Mouse (Mus musculus) embryonic stem cell, embryonic (primary cell): ENCODE data around the gene Nek2.

Experiments
- CTCF ChIA-PET, 4 experiments: fragments of 300-600 bp in 2 of 4; fragments of 350-600 bp in 2 of 4; sonication (Branson Sonifier 250); formaldehyde crosslinking; loops; one replicate each; lab custom pipeline; 2022; ENCODE audit warnings: inconsistent platforms in 2 of 4; lab: Charles Lee
- POLR2A ChIA-PET, 4 experiments: fragments of 300-600 bp in 2 of 4; fragments of 350-600 bp in 2 of 4; sonication (Branson Sonifier 250); formaldehyde crosslinking; loops; one replicate each; lab custom pipeline; 2022; ENCODE audit warnings: antibody characterized with exemption in 4 of 4, inconsistent platforms in 1 of 4; lab: Charles Lee

The Nek2 gene

GRCm38 (mm10) chr1:191836318-191836985 lies 15.2 kb downstream of the Nek2 start:
- CTCF ChIA-PET = interaction anchor here in 1 of 4 experiments (2.3 kb wide), 1 partner anchor 128 kb away, joined by 48 read pairs; no protein-coding TSS in a partner anchor
- POLR2A ChIA-PET = interaction anchor here in 3 of 4 experiments (0.6 to 3.5 kb wide), 9 partner anchors 11 to 539 kb away, joined by 3 to 29 read pairs (median 9); partner anchors contain the start of genes Nek2 (in 1 of the 3) and Slc30a1 (in 1 of the 3)

GRCm38 (mm10) chr1:191837691-191838090 lies 16.4 kb downstream of the Nek2 start:
- ChIA-PET CTCF (no interaction called here), POLR2A (interaction anchor here in 3 of 4 experiments (0.6 to 4.1 kb wide), 5 partner anchors 11 to 1323 kb away, joined by 3 to 31 read pairs (median 6); partner anchors contain the start of genes Nek2 (in 1 of the 3) and Slc30a1 (in 1 of the 3))

- ChIA-PET POLR2A (interaction anchor here in 3 of 4 experiments (0.7 to 4.1 kb wide), 20 partner anchors 8 to 442 kb away, joined by 3 to 31 read pairs (median 3); partner anchors contain the start of genes Nek2 (in 2 of the 3), Slc30a1 (in 2 of the 3) and Traf5 (in 1 of the 3)), CTCF (interaction anchor here in 3 of 4 experiments (0.5 to 1.7 kb wide), 8 partner anchors 39 to 550 kb away, joined by 3 to 11 read pairs (median 5); partner anchors contain the start of gene Traf5 (in 2 of the 3))
These were observed 17.9 kb downstream of the Nek2 start for GRCm38 (mm10) chr1:191838994-191839741.

- CTCF ChIA-PET = interaction anchor here in 1 of 4 experiments (1.0 to 1.1 kb wide), 3 partner anchors 10 to 124 kb away, joined by 3 to 7 read pairs (median 3); no protein-coding TSS in a partner anchor
- POLR2A ChIA-PET = interaction anchor here in 3 of 4 experiments (0.5 to 4.1 kb wide), 6 partner anchors 10 to 105 kb away, joined by 3 to 31 read pairs (median 3); partner anchors contain the start of gene Nek2 (in 1 of the 3)
These were observed 19.7 kb downstream of the Nek2 start for GRCm38 (mm10) chr1:191840774-191841565.

- ChIA-PET CTCF (no interaction called here), POLR2A (interaction anchor here in 1 of 4 experiments (0.6 kb wide), 1 partner anchor 865 kb away, joined by 5 read pairs; no protein-coding TSS in a partner anchor)
These were observed 21.0 kb downstream of the Nek2 start for GRCm38 (mm10) chr1:191842247-191842646.

- ChIA-PET POLR2A (interaction anchor here in 1 of 4 experiments (1.8 kb wide), 1 partner anchor 20 kb away, joined by 3 read pairs; no protein-coding TSS in a partner anchor), CTCF (no interaction called here)
These were observed 25.4 kb downstream of the Nek2 start for GRCm38 (mm10) chr1:191846667-191847066.

- ChIA-PET POLR2A (interaction anchor here in 2 of 4 experiments (0.6 to 2.3 kb wide), 3 partner anchors 14 to 226 kb away, joined by 3 to 9 read pairs (median 3); no protein-coding TSS in a partner anchor), CTCF (no interaction called here)
These were observed 28.3 kb downstream of the Nek2 start for GRCm38 (mm10) chr1:191849501-191849900.

- ChIA-PET CTCF (interaction anchor here in 2 of 4 experiments (1.1 to 1.2 kb wide), 2 partner anchors 18 to 111 kb away, joined by 3 to 4 read pairs; no protein-coding TSS in a partner anchor), POLR2A (interaction anchor here in 2 of 4 experiments (0.7 to 1.0 kb wide), 3 partner anchors 24 to 52 kb away, joined by 3 to 4 read pairs (median 3); no protein-coding TSS in a partner anchor)
These were observed 32.2 kb downstream of the Nek2 start for GRCm38 (mm10) chr1:191853442-191853841.

- ChIA-PET CTCF (interaction anchor here in 1 of 4 experiments (1.2 kb wide), 1 partner anchor 110 kb away, joined by 4 read pairs; no protein-coding TSS in a partner anchor), POLR2A (no interaction called here)
These were observed 33.5 kb downstream of the Nek2 start for GRCm38 (mm10) chr1:191854716-191855115.

- POLR2A ChIA-PET = no interaction called here
These were observed 34.1 kb downstream of the Nek2 start for GRCm38 (mm10) chr1:191855136-191855878.

GRCm38 (mm10) chr1:191856886-191857651 lies 35.8 kb downstream of the Nek2 start:
- CTCF ChIA-PET = interaction anchor here in 1 of 4 experiments (0.7 kb wide), 1 partner anchor 568 kb away, joined by 4 read pairs; no protein-coding TSS in a partner anchor
- POLR2A ChIA-PET = no interaction called here

More at GRCm38 (mm10) chr1:191855136-191855878, 34.1 kb downstream of the Nek2 start:
- CTCF ChIA-PET = no interaction called here

- CTCF ChIA-PET = no interaction called here
- POLR2A ChIA-PET = no interaction called here
These were observed 36.9 kb downstream of the Nek2 start for GRCm38 (mm10) chr1:191858136-191858535.

- ChIA-PET POLR2A (no interaction called here), CTCF (interaction anchor here in 2 of 4 experiments (0.5 to 0.7 kb wide), 3 partner anchors 34 to 911 kb away, joined by 3 to 4 read pairs (median 3); no protein-coding TSS in a partner anchor)
These were observed 38.6 kb downstream of the Nek2 start for GRCm38 (mm10) chr1:191859847-191860246.

GRCm38 (mm10) chr1:191861247-191861646 lies 40.0 kb downstream of the Nek2 start:
- ChIA-PET CTCF (interaction anchor here in 1 of 4 experiments (1.0 kb wide), 1 partner anchor 64 kb away, joined by 4 read pairs; no protein-coding TSS in a partner anchor), POLR2A (interaction anchor here in 1 of 4 experiments (0.6 kb wide), 1 partner anchor 284 kb away, joined by 5 read pairs; no protein-coding TSS in a partner anchor)

GRCm38 (mm10) chr1:191863833-191864550 lies 42.7 kb downstream of the Nek2 start:
- POLR2A ChIA-PET = interaction anchor here in 2 of 4 experiments (0.5 to 1.5 kb wide), 4 partner anchors 11 to 124 kb away, joined by 3 to 4 read pairs (median 4); no protein-coding TSS in a partner anchor
- CTCF ChIA-PET = no interaction called here
